Mouse (Mus musculus): ENCODE data around the gene Magee2. TPM values are rescaled to one million over a fixed set of nuclear protein-coding genes. Genes with fewer than 3 reads are reported as not detected.
"Not testable (repeated sequence)": the region's sequence is repeated elsewhere in the genome, so short reads cannot be mapped to it uniquely, and the experiment has no call there.

The Magee2 gene
- polyA plus RNA-seq (2015; fragmentation: Nextera tagmentation; extraction: Ambion mirVana) = 0.10 and 0.35 TPM in 2 replicates

DNA sequence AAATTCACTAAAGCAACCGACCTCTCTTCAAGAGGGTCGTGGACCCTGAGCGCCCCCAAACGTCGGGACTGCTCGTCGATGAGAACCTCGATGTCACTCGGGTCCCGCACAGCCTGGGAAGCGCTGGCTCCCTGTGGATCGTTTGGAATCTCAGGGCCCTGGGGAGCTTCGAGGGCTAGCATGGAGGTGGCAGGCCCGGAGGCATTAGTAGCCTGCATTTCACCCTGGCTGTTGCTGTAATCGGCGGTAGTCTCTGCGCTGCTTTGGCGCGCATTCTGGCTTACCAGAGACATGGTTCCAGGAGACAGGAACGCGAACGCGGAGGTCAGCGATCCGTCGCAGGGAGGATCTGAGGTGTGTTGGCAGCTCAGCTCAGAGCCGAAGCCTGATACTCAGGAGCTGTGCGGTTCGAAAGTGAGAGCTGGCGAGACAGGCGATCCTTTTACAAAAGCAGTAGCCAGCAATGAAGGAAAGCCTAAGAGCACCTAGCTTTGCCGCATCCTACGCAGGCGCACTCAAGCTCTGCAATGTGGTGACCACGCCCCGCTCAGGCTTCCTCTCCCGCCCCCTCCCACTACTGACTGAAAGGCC is at the start of gene Magee2:
Magee2 (minus strand) TSS at position 517 of the 591 bp plus-strand sequence.
- 0 out of 2 replicates have a peak within 1 kb of the TSS, but pooled peaks have one; percentile 29 for H3K9ac ChIP-seq
- H3K4me2 ChIP-seq = peak within 1 kb of the TSS; percentile 56
- WGBS (ENCODE audit: insufficient replicate concordance) = 19% methylated on average over 37 of the region's 37 CpGs
- DNase-seq = no peak
- peak within 1 kb of the TSS; percentile 46 for H3K4me3 ChIP-seq (replicated peaks)
- no peaks in the 10 kb centered on the region for H3K4me1 ChIP-seq (replicated peaks)
- peaks cover 7% of the 10 kb centered on the region for H3K27me3 ChIP-seq
- H3K9me3 ChIP-seq (replicated peaks) = no peaks in the 10 kb centered on the region
- H3K36me3 ChIP-seq = no peaks in the 10 kb centered on the region
- no peak for ATAC-seq (ENCODE audit: low read depth)
- no peak within 1 kb of the TSS for H3K27ac ChIP-seq

DNA sequence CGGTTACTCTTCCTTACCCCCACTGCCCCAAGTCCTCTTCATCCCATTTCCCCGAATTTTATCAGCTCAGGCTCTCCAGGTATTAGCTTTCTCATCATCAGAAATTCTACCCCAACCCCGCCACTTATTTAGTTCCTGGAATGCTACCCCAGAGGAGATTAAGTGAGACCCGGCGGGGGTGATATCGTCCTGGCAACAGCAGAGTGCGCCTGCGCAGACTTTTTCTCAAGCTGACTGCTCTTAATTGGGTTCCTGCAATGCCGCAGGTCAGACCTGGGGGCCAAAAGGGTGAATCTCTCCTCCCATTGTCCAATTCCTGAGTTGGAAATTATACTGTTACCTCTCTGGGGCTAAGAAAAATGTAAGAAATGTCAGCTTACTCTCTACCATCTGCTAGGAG is 3.5 kb downstream of the Magee2 start:
- H3K4me3 ChIP-seq (replicated peaks) = no peak overlapping the region
- 43% methylated on average over 9 of the region's 9 CpGs for WGBS (ENCODE audit: insufficient replicate concordance)
- no peak for ATAC-seq (ENCODE audit: low read depth)
- no peak overlapping the region for H3K9ac ChIP-seq
- no peaks in the 10 kb centered on the region for H3K4me1 ChIP-seq (replicated peaks)
- DNase-seq = no peak
- H3K4me2 ChIP-seq = no peak overlapping the region
- H3K27ac ChIP-seq = no peak overlapping the region
- no peaks in the 10 kb centered on the region for H3K36me3 ChIP-seq
- peaks cover 7% of the 10 kb centered on the region for H3K27me3 ChIP-seq
- H3K9me3 ChIP-seq (replicated peaks) = no peaks in the 10 kb centered on the region

DNA sequence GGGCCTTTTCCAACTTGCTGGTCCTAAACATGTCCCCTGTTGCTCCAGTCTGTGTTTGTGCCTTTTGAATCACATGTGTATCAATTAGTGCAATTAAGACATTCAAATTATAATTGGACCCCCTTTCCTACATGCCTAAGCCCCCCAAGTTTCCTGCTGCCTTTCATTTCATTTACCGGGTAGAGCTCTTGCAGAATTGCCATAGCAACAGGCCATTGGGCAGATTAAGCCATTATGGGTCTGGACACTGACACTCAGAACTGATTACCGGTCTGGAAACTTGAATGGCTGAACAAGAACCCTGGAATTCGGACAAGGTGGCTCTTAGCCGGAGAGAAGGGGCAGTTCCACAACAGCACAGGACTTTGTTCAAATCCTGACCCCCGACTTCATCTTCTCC is 39.5 kb downstream of the Magee2 start:
- H3K4me3 ChIP-seq (replicated peaks); H3K4me2 ChIP-seq; H3K4me1 ChIP-seq (replicated peaks); H3K36me3 ChIP-seq; H3K27ac ChIP-seq; H3K9me3 ChIP-seq (replicated peaks); H3K9ac ChIP-seq; ATAC-seq (ENCODE audit: low read depth); DNase-seq; H3K27me3 ChIP-seq: not testable (repeated sequence)
- 58% methylated on average over 4 of the region's 5 CpGs for WGBS (ENCODE audit: insufficient replicate concordance)

DNA sequence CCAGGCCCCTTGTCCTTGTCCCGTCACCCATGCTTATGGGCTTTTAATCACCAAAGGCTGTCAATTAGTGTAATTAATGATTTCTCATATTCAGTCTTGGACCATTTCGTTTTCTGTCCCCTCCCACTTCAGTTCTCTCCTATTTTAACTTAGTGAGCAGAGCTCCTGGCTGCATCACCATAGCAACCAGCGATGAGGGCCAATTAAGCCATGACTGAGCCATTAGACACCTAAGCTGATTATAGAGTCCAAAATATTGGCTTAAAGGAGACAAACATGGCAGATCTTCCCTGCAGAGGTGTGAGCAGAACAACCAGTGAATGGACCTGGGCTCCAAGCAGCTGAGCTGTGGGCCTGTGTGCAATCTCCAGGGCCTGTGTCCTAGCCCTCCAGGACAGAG is 40.1 kb downstream of the Magee2 start:
- not testable (repeated sequence) for H3K4me2 ChIP-seq; H3K9me3 ChIP-seq (replicated peaks); H3K9ac ChIP-seq; H3K36me3 ChIP-seq; ATAC-seq (ENCODE audit: low read depth); H3K4me3 ChIP-seq (replicated peaks); H3K4me1 ChIP-seq (replicated peaks); H3K27me3 ChIP-seq; H3K27ac ChIP-seq; DNase-seq
- 50% methylated on average over 1 of the region's 3 CpGs for WGBS (ENCODE audit: insufficient replicate concordance)

DNA sequence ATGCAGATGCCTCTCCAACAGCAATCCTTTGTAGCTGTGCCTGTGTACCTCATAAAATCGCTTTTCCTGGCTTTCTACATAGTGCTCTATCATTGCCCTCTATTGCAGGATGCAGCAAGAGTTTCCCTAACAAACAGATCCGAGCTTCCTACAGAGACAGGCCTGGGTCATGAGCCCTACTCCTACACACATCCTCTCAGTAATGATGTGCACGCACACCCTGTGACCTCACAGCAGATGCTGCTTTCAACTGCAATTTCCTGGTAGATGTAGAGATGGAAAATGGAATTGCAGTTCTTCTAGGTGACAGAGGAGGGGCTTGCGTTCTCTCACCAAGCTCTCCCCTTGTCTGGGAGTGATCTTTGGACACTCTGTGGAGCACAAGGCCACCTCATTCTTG is 43.4 kb downstream of the Magee2 start:
- DNase-seq; ATAC-seq (ENCODE audit: low read depth); H3K4me2 ChIP-seq; H3K27me3 ChIP-seq; H3K9me3 ChIP-seq (replicated peaks); H3K9ac ChIP-seq; H3K27ac ChIP-seq; H3K4me3 ChIP-seq (replicated peaks); H3K4me1 ChIP-seq (replicated peaks); H3K36me3 ChIP-seq: not testable (repeated sequence)
- WGBS (ENCODE audit: insufficient replicate concordance) = 61% methylated on average over 4 of the region's 4 CpGs

Other genes with a start within 250 kb of the Magee2 start
- gene Zdhhc15, start 186.2 kb downstream of the Magee2 start, polyA plus RNA-seq (2015; fragmentation: Nextera tagmentation; extraction: Ambion mirVana) = 1.8 and 2.2 TPM in 2 replicates
- 54.0 and 61.4 TPM in 2 replicates for gene Pbdc1, start 222.5 kb upstream of the Magee2 start, polyA plus RNA-seq (2015; fragmentation: Nextera tagmentation; extraction: Ambion mirVana)

Measured in liver, embryonic 13.5 days (tissue).